Mouse (Mus musculus): ENCODE data around the gene Arl6ip5.
A peak's percentile ranks its signal among the peaks of the same experiment; 100 is the strongest.

The Arl6ip5 gene

GRCm38 (mm10) chr6:97273058-97273710, 62.7 kb downstream of the Arl6ip5 start:
- no peak for DNase-seq (ENCODE audit: low spot score)

GRCm38 (mm10) chr6:97273777-97274176, 63.3 kb downstream of the Arl6ip5 start:
- DNase-seq (ENCODE audit: low spot score) = no peak

- DNase-seq (ENCODE audit: low spot score) = no peak
These were observed 65.3 kb downstream of the Arl6ip5 start for GRCm38 (mm10) chr6:97275760-97276159.

GRCm38 (mm10) chr6:97276366-97276765, 65.9 kb downstream of the Arl6ip5 start:
- peak; percentile 37 for DNase-seq (ENCODE audit: low spot score)

GRCm38 (mm10) chr6:97276890-97277497, 66.5 kb downstream of the Arl6ip5 start:
- no peak for DNase-seq (ENCODE audit: low spot score)

- DNase-seq (ENCODE audit: low spot score) = peak; percentile 91
These were observed 67.7 kb downstream of the Arl6ip5 start for GRCm38 (mm10) chr6:97278014-97278787.

- DNase-seq (ENCODE audit: low spot score) = no peak
These were observed 68.4 kb downstream of the Arl6ip5 start for GRCm38 (mm10) chr6:97278878-97279277.

Measured in embryo, embryonic 10.5 days (tissue).